Mouse (Mus musculus): ENCODE data around the gene Theg.
A peak's percentile ranks its signal among the peaks of the same experiment; 100 is the strongest.

Gene Theg

DNA sequence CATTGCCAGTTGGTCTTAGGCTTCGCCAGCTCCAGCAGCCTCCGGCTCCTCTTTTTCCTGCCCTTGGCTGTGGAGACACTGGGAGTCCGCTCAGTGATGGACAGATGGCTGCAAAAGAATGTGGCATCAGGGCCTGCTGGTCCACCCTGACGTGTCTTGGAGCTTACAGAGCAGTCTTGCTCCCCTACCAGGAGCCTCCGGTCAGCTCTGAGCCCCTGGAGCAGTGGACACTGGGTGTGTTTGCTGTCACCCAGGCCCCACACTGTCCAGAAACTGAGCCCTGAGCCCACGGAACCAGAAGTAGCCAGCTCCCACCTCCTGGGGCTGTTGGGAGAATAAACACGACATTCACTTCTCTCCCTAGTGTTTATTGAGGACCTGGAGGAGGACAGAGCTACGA lies 888 bp downstream of the Theg start:
- no peaks in the 10 kb centered on the region for H3K36me3 ChIP-seq (ENCODE audit: insufficient read depth, low read length)
- H3K9me3 ChIP-seq (ENCODE audit: low read length): no peaks in the 10 kb centered on the region
- H3K27me3 ChIP-seq (ENCODE audit: insufficient read depth, low read length): peaks cover 35% of the 10 kb centered on the region
- TF ChIP-seq CTCF (conservative IDR thresholded peaks at IDR 0.05; ENCODE audit: low read length): no peak
- TF ChIP-seq NANOG (IDR thresholded peaks at IDR 0.05; ENCODE audit: borderline replicate concordance, low read length): no peak
- TF ChIP-seq POU5F1 (IDR thresholded peaks at IDR 0.05; ENCODE audit: borderline replicate concordance, low read length): no peak
- H3K4me3 ChIP-seq (replicated peaks; ENCODE audit: low read length): no peak overlapping the region
- H3K4me1 ChIP-seq (replicated peaks; ENCODE audit: low read depth, low read length): peaks cover 20% of the 10 kb centered on the region

DNA sequence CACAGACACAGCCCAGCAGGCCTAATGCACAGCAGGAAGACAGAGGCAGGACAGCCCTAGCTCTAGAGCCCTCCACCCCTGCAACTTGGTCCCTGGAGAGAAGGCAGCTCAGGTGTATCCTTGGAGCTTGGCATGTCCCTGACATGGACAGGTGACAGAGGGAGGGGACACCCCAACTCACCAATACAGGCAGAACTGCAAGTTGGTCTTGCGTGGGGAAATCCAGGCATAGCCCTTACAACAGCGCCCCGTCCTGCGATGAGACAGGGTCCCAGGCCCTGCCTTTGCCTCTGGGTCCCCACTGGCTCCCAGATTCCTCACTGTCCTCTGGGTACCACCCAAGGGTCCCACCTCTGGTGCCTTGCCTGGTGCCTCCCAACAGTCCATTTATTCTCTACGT lies 1.4 kb downstream of the Theg start:
- H3K9me3 ChIP-seq (ENCODE audit: low read length): no peaks in the 10 kb centered on the region
- no peaks in the 10 kb centered on the region for H3K36me3 ChIP-seq (ENCODE audit: insufficient read depth, low read length)
- H3K4me3 ChIP-seq (replicated peaks; ENCODE audit: low read length): no peak overlapping the region
- H3K27me3 ChIP-seq (ENCODE audit: insufficient read depth, low read length): peaks cover 35% of the 10 kb centered on the region
- peaks cover 24% of the 10 kb centered on the region for H3K4me1 ChIP-seq (replicated peaks; ENCODE audit: low read depth, low read length)
- TF ChIP-seq NANOG (IDR thresholded peaks at IDR 0.05; ENCODE audit: borderline replicate concordance, low read length) (no peak), POU5F1 (IDR thresholded peaks at IDR 0.05; ENCODE audit: borderline replicate concordance, low read length) (no peak), CTCF (conservative IDR thresholded peaks at IDR 0.05; ENCODE audit: low read length) (no peak)

DNA sequence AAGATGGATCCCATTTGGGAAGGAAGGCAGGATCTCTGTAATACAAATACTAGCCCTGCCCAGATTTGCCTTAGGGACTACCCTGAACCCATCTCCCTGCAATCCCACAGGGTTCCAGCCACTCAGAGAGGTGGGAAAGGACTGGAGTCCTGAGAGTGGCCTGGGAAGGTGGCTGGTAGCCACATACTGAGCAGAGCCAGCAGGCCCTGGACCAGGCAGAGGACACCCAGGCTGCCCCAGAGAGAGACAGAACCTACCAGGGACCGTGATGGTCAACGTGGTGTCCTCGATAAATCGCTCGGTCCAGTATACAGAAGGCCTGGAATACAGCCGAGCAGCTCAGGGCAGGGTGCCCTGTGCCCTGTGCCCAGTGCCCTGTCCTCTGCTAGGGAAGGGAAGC lies 2.0 kb downstream of the Theg start:
- H3K4me1 ChIP-seq (replicated peaks; ENCODE audit: low read depth, low read length): peaks cover 29% of the 10 kb centered on the region
- no peaks in the 10 kb centered on the region for H3K9me3 ChIP-seq (ENCODE audit: low read length)
- no peak for TF ChIP-seq NANOG (IDR thresholded peaks at IDR 0.05; ENCODE audit: borderline replicate concordance, low read length)
- no peak for TF ChIP-seq CTCF (conservative IDR thresholded peaks at IDR 0.05; ENCODE audit: low read length)
- TF ChIP-seq POU5F1 (IDR thresholded peaks at IDR 0.05; ENCODE audit: borderline replicate concordance, low read length): no peak
- H3K27me3 ChIP-seq (ENCODE audit: insufficient read depth, low read length): peaks cover 35% of the 10 kb centered on the region
- no peaks in the 10 kb centered on the region for H3K36me3 ChIP-seq (ENCODE audit: insufficient read depth, low read length)
- H3K4me3 ChIP-seq (replicated peaks; ENCODE audit: low read length): no peak overlapping the region

DNA sequence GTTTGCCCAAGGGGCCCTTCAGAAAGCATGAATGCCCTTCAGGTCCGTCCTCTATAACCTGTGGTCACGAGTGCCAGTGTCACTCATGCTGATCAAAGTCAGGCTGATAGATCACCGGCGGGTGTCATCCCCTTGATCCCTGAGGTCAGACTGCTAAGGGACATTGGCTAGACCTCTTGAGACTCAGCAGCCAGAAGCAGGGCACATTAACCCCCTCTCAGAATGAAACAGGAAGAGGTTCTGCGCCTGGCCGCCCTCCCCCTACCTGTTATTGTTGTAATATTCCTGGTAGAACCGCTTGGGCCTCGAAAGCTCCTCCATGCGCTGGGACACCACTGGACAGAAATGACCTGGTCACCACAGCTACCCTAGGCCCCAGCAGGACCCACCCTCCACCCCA lies 2.7 kb downstream of the Theg start:
- peaks cover 36% of the 10 kb centered on the region for H3K4me1 ChIP-seq (replicated peaks; ENCODE audit: low read depth, low read length)
- no peaks in the 10 kb centered on the region for H3K9me3 ChIP-seq (ENCODE audit: low read length)
- H3K4me3 ChIP-seq (replicated peaks; ENCODE audit: low read length): no peak overlapping the region
- TF ChIP-seq CTCF (conservative IDR thresholded peaks at IDR 0.05; ENCODE audit: low read length) (no peak), POU5F1 (IDR thresholded peaks at IDR 0.05; ENCODE audit: borderline replicate concordance, low read length) (no peak), NANOG (IDR thresholded peaks at IDR 0.05; ENCODE audit: borderline replicate concordance, low read length) (no peak)
- no peaks in the 10 kb centered on the region for H3K36me3 ChIP-seq (ENCODE audit: insufficient read depth, low read length)
- H3K27me3 ChIP-seq (ENCODE audit: insufficient read depth, low read length): peaks cover 37% of the 10 kb centered on the region

DNA sequence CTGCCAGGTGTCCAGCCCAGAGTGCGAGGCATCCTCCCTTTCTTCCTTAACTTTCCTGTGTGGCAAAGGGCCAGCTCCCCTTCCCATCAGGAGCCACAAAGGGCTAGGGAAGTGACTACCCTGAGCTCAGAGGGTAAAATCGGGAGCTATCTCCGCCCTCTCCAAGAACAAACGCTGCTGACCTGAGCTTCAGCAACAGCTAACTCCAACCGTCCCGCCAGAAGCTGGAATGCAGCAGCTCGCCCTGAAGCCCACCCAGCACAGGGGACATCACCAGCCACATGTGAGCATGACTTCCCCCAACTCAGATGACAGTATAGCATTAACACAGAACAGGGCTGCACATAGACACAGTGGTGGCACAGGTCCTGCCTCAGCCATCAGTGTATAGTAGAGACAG lies 3.1 kb downstream of the Theg start:
- Histone ChIP-seq H3K36me3 (ENCODE audit: insufficient read depth, low read length) (no peaks in the 10 kb centered on the region), H3K27me3 (ENCODE audit: insufficient read depth, low read length) (peaks cover 40% of the 10 kb centered on the region), H3K4me1 (replicated peaks; ENCODE audit: low read depth, low read length) (peaks cover 40% of the 10 kb centered on the region), H3K9me3 (ENCODE audit: low read length) (no peaks in the 10 kb centered on the region), H3K4me3 (replicated peaks; ENCODE audit: low read length) (no peak overlapping the region)
- TF ChIP-seq NANOG (IDR thresholded peaks at IDR 0.05; ENCODE audit: borderline replicate concordance, low read length) (no peak), POU5F1 (IDR thresholded peaks at IDR 0.05; ENCODE audit: borderline replicate concordance, low read length) (no peak), CTCF (conservative IDR thresholded peaks at IDR 0.05; ENCODE audit: low read length) (no peak)

DNA sequence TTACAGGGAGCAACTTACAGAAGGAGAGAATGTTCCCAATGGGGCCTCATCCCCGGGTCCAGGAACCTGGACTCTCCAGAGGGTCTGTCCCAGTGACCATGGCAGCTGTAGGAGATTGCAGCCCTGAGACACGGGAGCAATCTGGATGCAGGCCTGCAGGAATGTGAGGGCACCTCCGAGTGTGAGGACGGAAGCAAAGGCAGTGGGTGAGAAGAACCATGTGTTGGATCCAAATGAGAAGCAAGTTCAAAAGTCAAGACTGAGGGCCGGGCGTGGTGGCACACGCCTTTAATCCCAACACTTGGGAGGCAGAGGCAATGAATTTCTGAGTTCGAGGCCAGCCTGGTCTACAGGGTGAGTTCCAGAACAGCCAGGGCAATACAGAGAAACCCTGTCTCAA lies 5.6 kb downstream of the Theg start:
- Histone ChIP-seq H3K4me1 (replicated peaks; ENCODE audit: low read depth, low read length) (peaks cover 40% of the 10 kb centered on the region), H3K9me3 (ENCODE audit: low read length) (no peaks in the 10 kb centered on the region), H3K36me3 (ENCODE audit: insufficient read depth, low read length) (no peaks in the 10 kb centered on the region), H3K27me3 (ENCODE audit: insufficient read depth, low read length) (peaks cover 37% of the 10 kb centered on the region), H3K4me3 (replicated peaks; ENCODE audit: low read length) (no peak overlapping the region)
- TF ChIP-seq NANOG (IDR thresholded peaks at IDR 0.05; ENCODE audit: borderline replicate concordance, low read length): no peak
- no peak for TF ChIP-seq CTCF (conservative IDR thresholded peaks at IDR 0.05; ENCODE audit: low read length)
- no peak for TF ChIP-seq POU5F1 (IDR thresholded peaks at IDR 0.05; ENCODE audit: borderline replicate concordance, low read length)

DNA sequence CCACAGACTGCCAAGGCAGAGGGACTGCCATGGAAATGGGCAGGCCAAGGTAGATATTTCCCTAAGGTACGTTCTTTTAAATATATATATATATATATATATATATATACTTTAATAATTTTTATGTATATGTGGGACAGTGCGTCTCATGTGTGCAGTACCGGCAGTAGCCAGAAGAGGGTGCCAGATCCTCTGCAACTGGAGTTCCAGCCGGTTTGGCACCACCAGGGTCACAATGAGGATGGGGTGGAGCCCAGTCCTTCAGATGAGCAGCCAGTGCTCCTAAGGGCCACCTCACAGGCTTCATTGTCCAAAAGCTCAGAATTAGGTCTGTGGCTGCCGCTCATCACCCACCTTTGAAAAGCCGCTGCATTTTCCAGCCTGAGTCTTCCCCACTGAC lies 6.3 kb downstream of the Theg start:
- TF ChIP-seq POU5F1 (IDR thresholded peaks at IDR 0.05; ENCODE audit: borderline replicate concordance, low read length): no peak
- TF ChIP-seq CTCF (conservative IDR thresholded peaks at IDR 0.05; ENCODE audit: low read length): peak; percentile 58
- H3K27me3 ChIP-seq (ENCODE audit: insufficient read depth, low read length): peaks cover 32% of the 10 kb centered on the region
- H3K4me1 ChIP-seq (replicated peaks; ENCODE audit: low read depth, low read length): peaks cover 40% of the 10 kb centered on the region
- no peaks in the 10 kb centered on the region for H3K36me3 ChIP-seq (ENCODE audit: insufficient read depth, low read length)
- H3K9me3 ChIP-seq (ENCODE audit: low read length): no peaks in the 10 kb centered on the region
- H3K4me3 ChIP-seq (replicated peaks; ENCODE audit: low read length): no peak overlapping the region

DNA sequence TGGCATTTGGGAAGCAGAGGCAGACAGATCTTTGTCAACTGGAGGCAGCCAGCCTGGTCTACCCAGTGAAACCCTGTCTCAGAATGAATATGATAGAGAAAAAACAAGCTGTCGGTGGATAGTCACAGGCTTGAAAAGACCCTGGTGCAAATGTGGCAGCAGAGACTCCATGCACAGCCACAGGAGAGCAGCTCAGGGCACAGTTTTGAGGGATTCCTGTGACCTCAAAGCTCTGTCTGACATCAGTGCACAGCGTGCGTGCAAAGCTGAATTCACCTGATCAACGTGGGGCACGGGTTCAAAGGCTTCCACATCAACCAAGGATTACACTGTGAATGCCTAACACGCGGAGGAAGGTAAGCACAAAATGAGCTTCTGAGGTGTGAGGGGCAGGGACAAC lies 6.8 kb downstream of the Theg start:
- TF ChIP-seq NANOG (IDR thresholded peaks at IDR 0.05; ENCODE audit: borderline replicate concordance, low read length): no peak
- TF ChIP-seq CTCF (conservative IDR thresholded peaks at IDR 0.05; ENCODE audit: low read length): no peak
- no peak for TF ChIP-seq POU5F1 (IDR thresholded peaks at IDR 0.05; ENCODE audit: borderline replicate concordance, low read length)
- 0 out of 2 replicates have a peak overlapping the region, but pooled peaks have one; percentile 56 for H3K4me3 ChIP-seq (replicated peaks; ENCODE audit: low read length)
- peaks cover 28% of the 10 kb centered on the region for H3K27me3 ChIP-seq (ENCODE audit: insufficient read depth, low read length)
- H3K36me3 ChIP-seq (ENCODE audit: insufficient read depth, low read length): no peaks in the 10 kb centered on the region
- no peaks in the 10 kb centered on the region for H3K9me3 ChIP-seq (ENCODE audit: low read length)
- H3K4me1 ChIP-seq (replicated peaks; ENCODE audit: low read depth, low read length): peaks cover 41% of the 10 kb centered on the region

DNA sequence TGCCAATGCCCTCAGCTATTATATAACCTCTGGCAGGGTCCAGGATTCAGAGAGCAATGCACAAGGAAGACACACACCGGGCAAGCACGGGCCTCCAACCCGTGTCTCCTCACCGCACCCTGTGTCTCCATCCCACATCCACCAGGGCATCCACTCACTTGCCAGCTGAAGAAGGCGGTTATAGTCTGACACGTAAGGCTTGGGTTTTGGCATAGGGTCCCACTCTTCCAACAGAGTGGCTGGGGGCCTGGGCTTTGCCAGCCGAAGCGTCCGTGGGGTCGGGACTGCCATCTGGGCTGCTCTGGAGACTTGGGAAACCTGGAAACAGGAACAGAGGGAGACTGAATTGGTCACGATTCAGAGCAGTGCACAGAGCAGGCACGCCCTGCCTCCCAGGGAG lies 7.3 kb downstream of the Theg start:
- Histone ChIP-seq H3K27me3 (ENCODE audit: insufficient read depth, low read length) (peaks cover 25% of the 10 kb centered on the region), H3K36me3 (ENCODE audit: insufficient read depth, low read length) (no peaks in the 10 kb centered on the region), H3K4me1 (replicated peaks; ENCODE audit: low read depth, low read length) (peaks cover 47% of the 10 kb centered on the region), H3K9me3 (ENCODE audit: low read length) (no peaks in the 10 kb centered on the region), H3K4me3 (replicated peaks; ENCODE audit: low read length) (peak overlapping the region; percentile 56)
- TF ChIP-seq NANOG (IDR thresholded peaks at IDR 0.05; ENCODE audit: borderline replicate concordance, low read length): no peak
- no peak for TF ChIP-seq CTCF (conservative IDR thresholded peaks at IDR 0.05; ENCODE audit: low read length)
- no peak for TF ChIP-seq POU5F1 (IDR thresholded peaks at IDR 0.05; ENCODE audit: borderline replicate concordance, low read length)
